Mouse (Mus musculus) midbrain, embryonic 15.5 days (tissue): ENCODE results near the gene Vps50. TPM values are rescaled to one million over a fixed set of nuclear protein-coding genes. Genes with fewer than 3 reads are reported as not detected.
"Not testable (repeated sequence)": the region's sequence is repeated elsewhere in the genome, so short reads cannot be mapped to it uniquely, and the experiment has no call there.

ENCODE experiments used
- ATAC-seq: fragments of 200-750 bp; cut with Nextera tagmentation; replicated peaks from 2 replicates; pipeline ENCODE4 v1.8.0; 2017; ENCODE audit warnings: moderate TSS enrichment
- H3K27ac ChIP-seq: fragments of 300-500 bp; sonication (generic); 2 replicates; pipeline ENCODE4 v1.5.1; 2015; ENCODE audit warnings: mild to moderate bottlenecking, inconsistent platforms
- H3K27me3 ChIP-seq: fragments of 300-500 bp; sonication (generic); replicated peaks from 2 replicates; pipeline ENCODE4 v1.6.1; 2015; ENCODE audit warnings: inconsistent platforms
- H3K36me3 ChIP-seq: fragments of 300-500 bp; sonication (generic); replicated peaks from 2 replicates; pipeline ENCODE4 v1.6.1; 2015; ENCODE audit warnings: inconsistent platforms
- H3K4me1 ChIP-seq: fragments of 300-500 bp; sonication (generic); 2 replicates; pipeline ENCODE4 v1.6.1; 2015; ENCODE audit warnings: inconsistent platforms
- H3K4me2 ChIP-seq: fragments of 300-500 bp; sonication (generic); 2 replicates; pipeline ENCODE4 v1.6.1; 2015; ENCODE audit warnings: inconsistent platforms, mild to moderate bottlenecking, moderate library complexity
- H3K4me3 ChIP-seq: fragments of 300-500 bp; sonication (generic); 2 replicates; pipeline ENCODE4 v1.5.1; 2015; ENCODE audit warnings: mild to moderate bottlenecking, inconsistent platforms
- H3K9ac ChIP-seq: fragments of 300-500 bp; sonication (generic); 2 replicates; pipeline ENCODE4 v1.6.1; 2015; ENCODE audit warnings: mild to moderate bottlenecking, inconsistent platforms
- H3K9me3 ChIP-seq: fragments of 300-500 bp; sonication (generic); 2 replicates; pipeline ENCODE4 v1.6.1; 2016; ENCODE audit warnings: inconsistent platforms
- WGBS: fragments of 180-500 bp; shearing (Covaris S2); methylation state at CpG from one replicate; pipeline ENCODE4 v1.1.7; 2015; ENCODE audit warnings: mixed read lengths; 5-methylcytosine and 5-hydroxymethylcytosine counted together
- polyA plus RNA-seq: library from polyadenylated mRNA; unstranded; fragments of >200 nt; fragmentation: Nextera tagmentation; extraction: Ambion mirVana; gene quantifications from 2 replicates; pipeline ENCODE4 v1.2.1, GENCODE M21; 2015

Gene Vps50
- polyA plus RNA-seq, 1 experiment from 2014 or later, result 54.5 TPM

- H3K36me3 ChIP-seq, result peaks cover 11% of the 10 kb centered on the region; the same call in 1 of the 2 replicates
- no peaks in the 10 kb centered on the region for H3K4me1 ChIP-seq
- H3K9me3 ChIP-seq, result no peaks in the 10 kb centered on the region
- no peak overlapping the region for H3K9ac ChIP-seq
- 96% methylated on average over 8 of the region's 8 CpGs for WGBS
- ATAC-seq, result no peak
- H3K27ac ChIP-seq, result no peak overlapping the region
- no peaks in the 10 kb centered on the region for H3K27me3 ChIP-seq
- H3K4me3 ChIP-seq, result no peak overlapping the region
- H3K4me2 ChIP-seq, result no peak overlapping the region
These were observed 75.6 kb downstream of the Vps50 start for GRCm38 (mm10) chr6:3573787-3574186.

DNA sequence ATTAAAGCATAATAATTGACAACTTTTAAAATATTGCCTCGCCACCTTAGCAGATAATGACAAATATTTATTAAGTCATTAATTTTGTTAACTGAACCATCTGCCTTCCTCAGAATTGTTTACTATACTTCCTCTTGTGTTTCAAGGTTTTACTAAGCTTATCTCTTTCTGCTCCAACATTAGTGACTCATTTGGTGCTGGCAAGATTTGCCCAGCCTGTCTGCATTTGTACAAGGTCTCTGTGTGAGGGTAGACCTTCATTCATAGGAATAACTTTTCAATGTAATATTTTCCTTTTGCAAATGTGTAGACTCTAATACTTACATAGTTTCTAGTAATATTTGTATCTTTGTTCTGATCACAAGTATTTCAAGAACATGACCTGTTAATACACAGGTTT, 87.2 kb downstream of the Vps50 start:
- H3K36me3 ChIP-seq, result no peaks in the 10 kb centered on the region; the same call in 1 of the 2 replicates
- H3K9me3 ChIP-seq, result no peaks in the 10 kb centered on the region
- H3K27ac ChIP-seq, result no peak overlapping the region
- H3K9ac ChIP-seq, result no peak overlapping the region
- no peaks in the 10 kb centered on the region for H3K27me3 ChIP-seq
- no peak overlapping the region for H3K4me3 ChIP-seq
- no peak for ATAC-seq
- 100% methylated on average over 1 of the region's 1 CpGs for WGBS
- H3K4me2 ChIP-seq, result no peak overlapping the region
- no peaks in the 10 kb centered on the region for H3K4me1 ChIP-seq

DNA sequence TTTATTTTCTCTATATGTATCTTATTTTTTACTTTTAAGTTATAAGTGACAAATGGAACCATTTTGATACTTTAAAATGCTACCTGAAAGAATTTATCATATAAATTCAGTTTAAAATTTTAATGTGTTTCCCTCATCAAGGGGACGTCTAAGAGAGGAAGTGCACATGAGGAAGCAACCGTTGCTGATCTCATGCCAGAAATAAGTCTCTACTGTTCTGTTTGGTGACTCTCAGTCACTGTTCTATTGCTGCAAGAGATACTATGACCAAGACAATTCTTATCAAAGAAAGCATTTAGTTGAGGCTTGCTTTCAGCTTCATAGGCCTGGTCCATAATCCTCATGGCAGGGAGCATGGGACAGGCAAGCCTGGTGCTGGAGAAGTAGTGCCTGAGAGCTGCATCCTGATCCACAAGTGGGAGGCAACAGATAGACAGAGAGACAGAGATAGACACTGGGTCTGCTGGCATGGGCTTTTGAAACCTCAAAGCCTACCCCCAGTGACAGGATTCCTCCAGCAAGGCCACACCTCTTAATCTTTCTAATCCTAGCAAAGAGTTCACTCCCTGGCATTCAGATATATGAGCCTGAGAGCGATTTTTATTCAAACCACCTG, 92.2 kb downstream of the Vps50 start:
- H3K27ac ChIP-seq, result no peak overlapping the region
- H3K36me3 ChIP-seq, result no peaks in the 10 kb centered on the region; the same call in 1 of the 2 replicates
- no peak overlapping the region for H3K4me3 ChIP-seq
- no peak overlapping the region for H3K9ac ChIP-seq
- 86% methylated on average over 3 of the region's 3 CpGs for WGBS
- H3K4me2 ChIP-seq, result no peak overlapping the region
- no peaks in the 10 kb centered on the region for H3K4me1 ChIP-seq
- H3K27me3 ChIP-seq, result no peaks in the 10 kb centered on the region
- ATAC-seq, result no peak
- no peaks in the 10 kb centered on the region for H3K9me3 ChIP-seq

DNA sequence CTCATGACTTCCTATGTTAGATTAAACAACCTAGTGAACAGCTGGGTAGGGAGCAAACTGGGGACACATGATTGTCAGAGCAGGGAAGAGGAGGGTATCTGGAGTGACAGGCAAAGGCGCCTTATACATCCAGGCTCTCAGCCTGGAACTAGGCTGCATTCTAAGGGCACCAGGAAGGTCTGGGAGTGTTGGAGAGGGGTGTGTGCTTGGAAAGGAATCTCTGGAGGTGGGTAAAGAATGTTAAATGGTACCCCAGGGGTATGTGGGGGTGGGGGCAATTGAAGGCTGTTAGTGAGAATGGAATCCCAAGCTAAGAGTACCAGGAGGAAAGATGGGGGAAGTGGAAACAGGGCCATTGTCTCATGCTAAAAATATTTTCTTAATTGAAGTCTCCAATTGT, 96.1 kb downstream of the Vps50 start:
- no peaks in the 10 kb centered on the region for H3K4me1 ChIP-seq
- H3K27me3 ChIP-seq, result no peaks in the 10 kb centered on the region
- H3K4me3 ChIP-seq, result no peak overlapping the region
- H3K36me3 ChIP-seq, result 0 out of 2 replicates have a peak, but pooled peaks cover 3% of the 10 kb centered on the region
- H3K4me2 ChIP-seq, result no peak overlapping the region
- no peaks in the 10 kb centered on the region for H3K9me3 ChIP-seq
- no peak overlapping the region for H3K27ac ChIP-seq
- 92% methylated on average over 1 of the region's 1 CpGs for WGBS
- no peak for ATAC-seq
- H3K9ac ChIP-seq, result no peak overlapping the region

DNA sequence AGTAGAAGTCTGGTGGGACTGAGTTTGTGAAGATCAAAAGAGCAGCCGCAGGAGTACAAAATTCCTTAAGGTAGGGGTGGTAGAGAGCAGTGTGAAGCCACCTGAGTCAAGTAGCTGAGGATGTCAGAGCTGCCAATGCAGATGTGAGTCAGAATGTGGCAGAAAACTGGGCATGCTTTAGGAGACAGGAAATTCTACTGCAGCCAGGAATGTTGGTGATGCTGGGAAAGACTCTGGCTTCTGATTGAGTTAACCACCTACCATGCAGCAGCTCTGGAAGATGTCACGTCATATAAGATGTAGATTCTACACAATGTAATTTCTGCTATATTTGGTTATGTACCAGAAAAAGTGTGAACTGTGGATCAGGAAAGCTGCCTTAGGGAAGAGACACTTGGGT, 114.6 kb downstream of the Vps50 start:
- no peaks in the 10 kb centered on the region for H3K27me3 ChIP-seq

DNA sequence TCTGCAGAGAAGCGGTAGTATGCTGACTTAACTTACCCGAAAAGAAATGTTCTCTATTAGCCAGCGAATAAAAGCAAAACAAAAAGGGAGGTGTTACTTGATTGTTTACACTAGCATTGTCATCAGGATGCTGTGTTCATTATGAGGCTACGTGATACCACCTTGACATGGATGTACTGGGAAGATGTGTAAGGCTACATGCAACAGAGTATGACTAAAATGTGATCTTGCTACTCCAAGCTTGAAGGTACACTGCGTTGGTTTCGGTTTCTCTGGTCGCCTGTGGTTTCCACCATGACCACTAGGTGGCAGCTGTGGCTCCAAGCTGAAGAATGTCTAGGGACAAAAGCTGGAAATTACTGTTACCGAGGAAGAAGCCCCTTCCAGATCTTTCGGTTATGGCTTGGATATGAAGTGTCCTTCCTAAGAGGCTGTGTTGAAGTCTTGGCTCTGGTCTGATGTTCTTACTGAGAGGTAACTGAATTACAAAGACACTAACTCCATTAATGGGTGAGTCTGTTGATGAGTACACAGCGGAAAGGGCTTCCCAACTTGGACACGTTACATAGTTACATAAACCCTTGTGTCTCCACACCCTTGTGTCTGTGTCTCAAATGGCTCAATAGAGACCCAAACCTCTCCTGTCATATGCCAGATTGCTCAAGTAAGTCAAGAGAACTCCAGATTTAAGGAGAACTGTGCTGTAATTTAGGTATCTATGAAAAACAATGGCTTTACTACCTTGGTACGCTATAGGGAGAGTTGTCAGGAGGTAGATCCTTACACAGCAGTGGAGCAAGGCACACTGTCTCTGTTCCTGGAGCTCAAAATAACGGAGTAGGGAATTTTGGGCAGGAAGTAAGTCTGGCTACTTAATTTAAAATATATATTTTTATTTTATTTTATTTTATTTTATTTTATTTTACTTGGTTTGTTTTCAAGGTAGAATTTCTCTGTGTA, 122.5 kb downstream of the Vps50 start:
- 58% methylated on average over 12 of the region's 13 CpGs for WGBS
- H3K9me3 ChIP-seq, H3K27ac ChIP-seq, H3K27me3 ChIP-seq, H3K4me1 ChIP-seq, H3K4me3 ChIP-seq, H3K9ac ChIP-seq, H3K36me3 ChIP-seq, H3K4me2 ChIP-seq: not testable (repeated sequence)
- peak; percentile 83 for ATAC-seq

More for the DNA sequence above, 114.6 kb downstream of the Vps50 start:
- Histone ChIP-seq H3K9ac (no peak overlapping the region), H3K9me3 (no peaks in the 10 kb centered on the region), H3K4me2 (no peak overlapping the region), H3K27ac (no peak overlapping the region), H3K4me1 (no peaks in the 10 kb centered on the region), H3K4me3 (no peak overlapping the region), H3K36me3 (no peaks in the 10 kb centered on the region)
- 97% methylated on average over 2 of the region's 2 CpGs for WGBS
- ATAC-seq, result no peak

Other genes with a start within 250 kb of the Vps50 start
- gene Samd9l, start 98.8 kb upstream of the Vps50 start, polyA plus RNA-seq, result 1.5 and 1.6 TPM in 2 replicates
- gene Hepacam2, start 84 bp upstream of the Vps50 start, polyA plus RNA-seq, result 2.1 and 2.4 TPM in 2 replicates